Mouse (Mus musculus) gastrocnemius, adult 2 months (tissue): Measurements from ENCODE around the gene Morn1. TPM values are rescaled to one million over a fixed set of nuclear protein-coding genes. Genes with fewer than 3 reads are reported as not detected.

ENCODE experiments used
- DNase-seq: peaks from one replicate; pipeline ENCODE4 v3.0.0; 2022
- H3K27ac ChIP-seq: fragments of 200-600 bp; 2 replicates; pipeline ENCODE4 v1.8.1; 2022; ENCODE audit warnings: mild to moderate bottlenecking
- H3K4me3 ChIP-seq: fragments of 200-600 bp; 2 replicates; pipeline ENCODE4 v1.8.1; 2022; ENCODE audit warnings: mild to moderate bottlenecking, moderate library complexity
- CTCF ChIP-seq: fragments of 200-600 bp; IDR thresholded peaks from 2 replicates; pipeline ENCODE4 v1.8.1; 2022; ENCODE audit warnings: antibody characterized with exemption, mild to moderate bottlenecking, moderate library complexity
- intact Hi-C: fragments of 180-260 bp; cut with DNase I; formaldehyde crosslinking; loops from one replicate; pipeline ENCODE4 v1.15.1; 2025
- total RNA-seq, 2 experiments: library from RNA; stranded (reverse); gene quantifications; 2 replicates each; pipeline ENCODE4 v1.2.3; 2021

The Morn1 gene
- total RNA-seq, 2 experiments from 2014 or later, result 1.3 TPM

- no peak for DNase-seq
- no peak for TF ChIP-seq CTCF
- intact Hi-C loops, result no loop called here
- H3K4me3 ChIP-seq, result no peak overlapping the region
- H3K27ac ChIP-seq, result no peak overlapping the region
Measured at GRCm38 (mm10) chr4:155123868-155124534, 37.6 kb downstream of the Morn1 start.

- TF ChIP-seq CTCF, result no peak
- intact Hi-C loops, result no loop called here
- H3K4me3 ChIP-seq, result no peak overlapping the region
- DNase-seq, result no peak
- H3K27ac ChIP-seq, result no peak overlapping the region
Measured at GRCm38 (mm10) chr4:155125310-155125709, 38.9 kb downstream of the Morn1 start.

DNA sequence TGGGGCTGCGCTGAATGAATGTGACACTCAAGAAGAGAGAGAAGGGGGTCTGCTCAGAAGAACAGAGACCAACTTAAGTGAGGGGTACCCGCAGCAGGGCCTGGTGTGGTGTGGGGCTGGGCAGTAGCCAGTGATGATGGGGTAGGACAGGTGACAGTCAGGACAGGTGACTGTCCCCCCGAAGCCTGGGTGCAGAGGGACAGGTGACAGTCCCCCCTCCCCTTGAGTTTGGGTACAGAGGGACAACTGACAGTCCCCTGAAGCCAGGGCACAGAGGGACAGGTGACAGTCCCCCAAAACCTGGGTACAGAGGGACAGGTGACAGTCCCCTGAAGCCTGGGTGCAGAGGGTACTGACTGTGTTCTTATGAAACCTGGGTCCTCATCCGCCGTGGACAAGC, 39.8 kb downstream of the Morn1 start:
- no peak overlapping the region for H3K27ac ChIP-seq
- H3K4me3 ChIP-seq, result no peak overlapping the region
- intact Hi-C loops, result no loop called here
- TF ChIP-seq CTCF, result no peak
- no peak for DNase-seq

DNA sequence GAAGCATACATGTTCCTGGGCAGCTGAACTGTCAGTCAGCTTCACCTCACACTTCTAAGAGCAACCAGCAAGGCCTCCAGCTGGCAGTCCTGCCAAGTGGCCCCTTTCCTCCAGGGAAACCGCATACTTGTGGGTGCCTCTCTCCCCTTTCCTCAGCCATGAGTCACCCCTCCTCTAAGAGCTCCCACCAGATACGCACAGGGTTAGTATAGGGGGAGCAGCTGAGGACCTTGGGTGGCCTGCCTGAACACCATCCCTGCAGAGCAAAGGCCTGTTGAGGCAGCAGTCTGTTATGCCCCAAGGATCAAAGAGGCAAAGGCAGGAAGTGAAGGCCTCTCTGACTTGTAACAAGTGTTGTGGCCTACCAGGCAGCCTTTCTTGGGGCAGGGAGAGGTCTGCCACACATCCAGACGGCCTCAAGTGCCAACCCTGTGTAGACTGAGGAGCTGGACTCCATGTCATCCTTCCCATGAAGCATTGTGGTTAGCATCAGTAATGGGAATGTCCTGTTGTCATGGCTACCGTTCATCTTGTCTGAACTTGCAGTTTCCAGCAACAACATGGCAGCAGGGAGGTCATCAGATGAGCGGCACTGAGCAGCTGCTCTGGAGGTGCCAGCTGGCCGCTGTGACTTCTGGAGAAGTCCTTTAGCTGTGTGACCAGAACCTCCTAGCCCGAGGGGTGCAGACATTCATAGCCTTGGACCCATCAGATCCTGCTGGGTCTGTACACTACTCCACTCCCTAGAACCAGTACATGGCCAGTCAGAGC, 40.4 kb downstream of the Morn1 start:
- Histone ChIP-seq H3K27ac (no peak overlapping the region), H3K4me3 (no peak overlapping the region)
- no peak for TF ChIP-seq CTCF
- intact Hi-C loops, result no loop called here
- no peak for DNase-seq

GRCm38 (mm10) chr4:155128411-155128810, 42.0 kb downstream of the Morn1 start:
- Histone ChIP-seq H3K4me3 (no peak overlapping the region), H3K27ac (peak overlapping the region; percentile 91)
- intact Hi-C loops, result loop anchor here (2.0 kb wide), 1 partner anchor 120 kb away; the partner anchor contains the start of gene Faap20
- no peak for TF ChIP-seq CTCF
- DNase-seq, result no peak

DNA sequence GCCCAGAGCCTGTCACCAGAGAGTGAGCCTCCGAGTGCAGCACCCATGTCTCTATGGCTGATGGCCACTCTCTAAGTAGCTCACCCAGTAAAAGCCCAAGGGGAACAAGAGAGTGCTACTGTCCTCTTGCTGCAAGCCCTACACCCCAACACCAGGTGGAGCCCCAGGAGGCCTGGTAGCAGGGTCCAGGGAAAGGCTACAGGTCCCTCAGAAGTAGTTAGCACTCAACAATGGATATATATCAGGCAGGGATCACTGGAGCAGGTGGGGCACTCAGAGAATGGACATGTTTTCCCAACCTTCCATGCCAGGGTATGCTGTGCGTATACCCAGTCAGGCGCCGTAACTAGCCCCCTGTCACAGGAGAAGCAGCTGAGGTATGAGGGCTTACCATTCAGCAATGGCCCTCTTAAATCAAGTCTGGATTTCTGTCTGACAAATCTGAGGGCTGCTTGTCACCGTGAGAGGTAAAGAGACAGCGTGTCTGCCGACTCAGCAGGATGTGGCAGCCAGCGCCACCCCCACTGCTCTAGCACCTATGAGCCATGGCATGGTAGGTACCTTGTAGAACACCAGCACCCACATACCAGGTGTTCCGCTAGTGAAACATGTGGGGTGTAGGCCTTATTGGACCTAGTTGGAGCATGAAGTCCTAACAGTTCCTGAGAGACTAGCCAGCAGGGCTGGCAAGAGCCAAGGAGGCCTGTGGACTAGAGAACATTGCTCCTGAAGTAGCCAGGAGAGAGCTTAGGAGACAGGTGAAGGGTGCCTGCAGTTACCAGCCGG, 42.9 kb downstream of the Morn1 start:
- H3K27ac ChIP-seq, result peak overlapping the region; percentile 91
- TF ChIP-seq CTCF, result peak; percentile 82
- peak; percentile 77 for DNase-seq
- H3K4me3 ChIP-seq, result peak overlapping the region; percentile 37
- intact Hi-C loops, result loop anchor here (2.0 kb wide), 1 partner anchor 119 kb away; the partner anchor contains the start of gene Faap20

- no peak for TF ChIP-seq CTCF
Measured at GRCm38 (mm10) chr4:155129996-155130395, 43.6 kb downstream of the Morn1 start.

GRCm38 (mm10) chr4:155130616-155131015, 44.2 kb downstream of the Morn1 start:
- no peak for TF ChIP-seq CTCF
- intact Hi-C loops, result no loop called here
- H3K4me3 ChIP-seq, result no peak overlapping the region; the same call in 1 of the 2 replicates
- peak overlapping the region; percentile 91 for H3K27ac ChIP-seq
- no peak for DNase-seq

More at GRCm38 (mm10) chr4:155129996-155130395, 43.6 kb downstream of the Morn1 start:
- DNase-seq, result peak; percentile 94
- intact Hi-C loops, result loop anchor here (2.0 kb wide), 1 partner anchor 119 kb away; the partner anchor contains the start of gene Faap20
- Histone ChIP-seq H3K27ac (peak overlapping the region; percentile 91), H3K4me3 (peak overlapping the region; percentile 37)

- intact Hi-C loops, result no loop called here
- no peak for TF ChIP-seq CTCF
- DNase-seq, result no peak
- Histone ChIP-seq H3K4me3 (no peak overlapping the region), H3K27ac (peak overlapping the region; percentile 71)
Measured at GRCm38 (mm10) chr4:155133188-155133587, 46.8 kb downstream of the Morn1 start.

DNA sequence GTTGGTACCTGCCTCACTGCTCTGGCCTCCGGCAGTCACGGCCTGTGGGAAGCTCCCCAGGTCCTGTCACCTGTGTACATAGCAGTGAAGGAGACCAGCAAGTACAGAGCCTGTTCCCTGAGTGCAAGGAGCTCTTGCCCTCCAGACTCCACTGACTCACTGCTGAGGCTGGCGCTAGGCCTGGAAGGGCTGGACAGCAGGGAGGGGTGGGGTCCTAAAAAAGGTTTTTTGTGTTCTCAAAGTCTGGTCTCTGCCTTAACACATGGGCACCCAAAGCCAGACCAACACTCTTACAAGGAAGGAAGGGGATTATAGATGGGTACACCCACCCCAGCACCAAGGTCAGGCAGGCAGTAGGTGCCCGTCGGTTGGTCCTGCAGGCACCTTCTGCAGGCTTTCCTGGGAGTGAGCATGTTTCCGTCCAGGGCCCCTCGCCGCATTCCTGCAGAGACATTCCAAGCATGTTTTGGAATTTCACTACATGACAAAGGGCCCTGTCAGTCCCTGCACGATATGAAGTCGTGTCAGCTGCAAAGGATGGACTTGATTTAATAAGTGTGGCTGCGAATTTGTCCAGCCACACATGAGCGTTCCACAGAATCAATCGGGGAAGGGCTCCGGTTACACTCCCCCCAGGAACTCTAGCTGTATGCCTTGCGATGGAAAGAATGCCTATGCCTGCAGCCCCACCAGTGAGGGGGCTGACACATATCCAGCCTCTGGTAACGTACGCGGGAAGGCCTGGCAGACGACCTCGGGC, 47.5 kb downstream of the Morn1 start:
- intact Hi-C loops, result no loop called here
- H3K4me3 ChIP-seq, result no peak overlapping the region
- peak; percentile 70 for DNase-seq
- TF ChIP-seq CTCF, result no peak
- H3K27ac ChIP-seq, result peak overlapping the region; percentile 71

DNA sequence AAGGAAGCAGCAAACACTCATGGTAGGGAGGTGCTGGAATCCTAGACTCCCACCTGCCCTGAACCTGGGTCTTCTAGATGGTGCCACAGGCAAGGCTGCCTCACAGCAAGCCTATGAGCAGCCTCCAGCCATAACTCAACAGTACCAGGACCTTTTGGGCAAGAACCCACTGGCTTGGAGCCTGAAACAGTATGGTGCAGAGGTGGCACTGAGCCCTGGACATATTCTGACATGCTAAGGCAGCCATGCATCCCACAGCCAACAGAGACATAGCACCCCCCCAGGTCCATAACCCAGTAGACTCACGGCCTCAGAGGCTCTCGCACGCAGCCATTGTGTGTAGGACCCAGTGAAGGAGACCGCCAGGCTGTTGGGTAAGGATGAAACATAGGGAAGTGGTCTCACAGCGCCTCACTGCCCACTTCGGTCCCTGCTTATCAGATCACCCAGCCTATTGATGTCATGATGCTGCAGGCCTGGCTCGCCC, 48.4 kb downstream of the Morn1 start:
- peak overlapping the region; percentile 71 for H3K27ac ChIP-seq
- no peak for DNase-seq
- intact Hi-C loops, result no loop called here
- TF ChIP-seq CTCF, result no peak
- H3K4me3 ChIP-seq, result no peak overlapping the region

DNA sequence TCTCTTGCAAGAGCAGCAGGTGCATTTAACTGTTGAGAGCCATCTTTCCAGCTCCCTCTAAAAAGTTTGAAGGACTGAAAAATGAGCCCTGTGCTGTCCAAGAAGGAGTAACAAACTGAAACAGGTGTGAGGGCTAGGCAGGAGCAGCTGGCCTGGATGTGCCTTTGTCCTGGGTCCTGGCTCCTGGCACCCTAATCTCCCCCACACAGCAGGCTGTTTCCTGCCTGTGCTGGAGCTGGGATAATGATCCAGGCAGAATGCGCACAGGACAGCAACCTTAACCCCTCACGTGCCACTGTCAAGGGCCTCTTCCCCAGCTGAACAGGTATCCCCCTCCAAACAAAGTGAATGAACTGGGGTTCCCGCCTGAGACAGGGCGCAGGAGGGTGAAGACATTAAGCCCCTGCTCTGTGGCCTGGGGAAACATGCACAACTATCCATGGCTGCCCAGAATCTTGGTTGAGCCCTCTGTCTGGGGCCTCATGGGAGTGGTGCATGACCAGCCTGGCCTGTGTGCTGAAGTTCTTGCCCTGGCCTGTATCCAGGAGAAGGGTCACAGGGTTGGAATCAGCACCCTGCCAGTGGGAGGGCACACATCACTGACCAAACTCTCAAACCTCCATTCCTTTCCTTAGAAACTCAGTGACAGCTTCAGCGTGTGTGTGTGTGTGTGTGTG, 49.7 kb downstream of the Morn1 start:
- intact Hi-C loops, result no loop called here
- DNase-seq, result no peak
- TF ChIP-seq CTCF, result no peak
- no peak overlapping the region for H3K4me3 ChIP-seq
- H3K27ac ChIP-seq, result peak overlapping the region; percentile 40
